Mouse (Mus musculus): Measurements from ENCODE around the gene Pcbp3. TPM values are rescaled to one million over a fixed set of nuclear protein-coding genes. Genes with fewer than 3 reads are reported as not detected.

The Pcbp3 gene
- polyA plus RNA-seq, 1 experiment from 2014 or later: 67.9 TPM

GRCm38 (mm10) chr10:76734979-76735378, 226.7 kb downstream of the Pcbp3 start:
- peak; percentile 73 for ATAC-seq (ENCODE audit: low FRiP score, low read depth)
- Histone ChIP-seq H3K27me3 (no peaks in the 10 kb centered on the region), H3K9me3 (no peaks in the 10 kb centered on the region), H3K4me3 (no peak overlapping the region), H3K27ac (replicated peaks) (no peak overlapping the region), H3K9ac (replicated peaks) (no peak overlapping the region), H3K4me1 (peaks cover 11% of the 10 kb centered on the region; the same call in 1 of the 2 replicates), H3K36me3 (no peaks in the 10 kb centered on the region), H3K4me2 (replicated peaks) (no peak overlapping the region)
- 3% methylated on average over 4 of the region's 4 CpGs for WGBS

DNA sequence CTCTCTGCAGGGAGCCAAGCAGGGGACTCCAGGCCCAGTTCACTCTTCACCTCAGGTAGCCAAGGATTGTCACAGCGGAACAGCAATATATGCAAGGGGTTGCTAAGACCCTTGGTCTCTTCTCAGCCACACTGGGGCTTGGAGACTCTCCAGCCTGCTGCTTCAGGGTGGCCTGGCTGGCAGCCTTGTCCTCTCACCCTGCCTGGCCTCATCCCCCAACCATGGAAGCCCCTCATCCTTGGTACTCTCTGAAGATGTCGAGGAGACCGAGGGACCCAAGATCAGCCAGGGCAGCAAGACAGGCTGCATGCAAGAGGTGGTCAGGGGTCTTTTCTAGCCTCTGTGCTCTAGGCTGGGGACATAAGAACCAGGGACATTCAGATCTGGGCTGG, 228.0 kb downstream of the Pcbp3 start:
- H3K9ac ChIP-seq (replicated peaks): no peak overlapping the region
- H3K27me3 ChIP-seq: no peaks in the 10 kb centered on the region
- peaks cover 11% of the 10 kb centered on the region; the same call in 1 of the 2 replicates for H3K4me1 ChIP-seq
- H3K9me3 ChIP-seq: no peaks in the 10 kb centered on the region
- H3K36me3 ChIP-seq: no peaks in the 10 kb centered on the region
- H3K4me3 ChIP-seq: no peak overlapping the region
- WGBS: 33% methylated on average over 3 of the region's 3 CpGs
- H3K4me2 ChIP-seq (replicated peaks): peak overlapping the region; percentile 23
- H3K27ac ChIP-seq (replicated peaks): no peak overlapping the region
- ATAC-seq (ENCODE audit: low FRiP score, low read depth): no peak

- ATAC-seq (ENCODE audit: low FRiP score, low read depth): no peak
- no peaks in the 10 kb centered on the region for H3K27me3 ChIP-seq
- H3K9ac ChIP-seq (replicated peaks): no peak overlapping the region
- H3K4me3 ChIP-seq: no peak overlapping the region
- H3K4me1 ChIP-seq: peaks cover 11% of the 10 kb centered on the region; the same call in 1 of the 2 replicates
- no peaks in the 10 kb centered on the region for H3K9me3 ChIP-seq
- no peaks in the 10 kb centered on the region for H3K36me3 ChIP-seq
- peak overlapping the region; percentile 23 for H3K4me2 ChIP-seq (replicated peaks)
- no peak overlapping the region for H3K27ac ChIP-seq (replicated peaks)
- WGBS: 17% methylated on average over 17 of the region's 17 CpGs
Observed at GRCm38 (mm10) chr10:76732881-76733676, 228.6 kb downstream of the Pcbp3 start.

DNA sequence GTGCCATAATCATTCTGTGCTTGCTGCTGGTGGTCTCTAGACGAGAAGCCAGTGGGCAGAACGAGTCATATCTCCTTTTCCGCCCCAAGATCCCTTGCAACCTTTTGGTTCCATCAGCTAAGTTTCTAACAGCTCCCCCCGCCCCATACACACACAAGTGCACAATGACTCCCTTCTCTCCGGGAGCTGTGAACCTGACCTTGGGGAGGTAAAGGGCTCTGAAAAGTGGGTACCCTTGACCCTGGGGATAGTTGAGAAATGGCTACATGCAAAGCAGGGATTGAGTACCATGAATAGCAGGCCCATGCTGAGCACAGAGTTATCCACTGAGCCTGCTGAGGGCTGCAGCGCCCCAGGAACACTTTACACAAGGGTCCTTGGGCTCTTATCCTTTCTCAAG, 229.3 kb downstream of the Pcbp3 start:
- WGBS: 70% methylated on average over 6 of the region's 6 CpGs

GRCm38 (mm10) chr10:76731621-76732239, 230.0 kb downstream of the Pcbp3 start:
- Histone ChIP-seq H3K9ac (replicated peaks) (no peak overlapping the region), H3K4me2 (replicated peaks) (no peak overlapping the region), H3K4me3 (no peak overlapping the region), H3K27ac (replicated peaks) (no peak overlapping the region), H3K27me3 (no peaks in the 10 kb centered on the region), H3K9me3 (no peaks in the 10 kb centered on the region), H3K36me3 (no peaks in the 10 kb centered on the region), H3K4me1 (peaks cover 11% of the 10 kb centered on the region; the same call in 1 of the 2 replicates)
- WGBS: 66% methylated on average over 20 of the region's 20 CpGs
- no peak for ATAC-seq (ENCODE audit: low FRiP score, low read depth)

More for the DNA sequence above, 229.3 kb downstream of the Pcbp3 start:
- no peak for ATAC-seq (ENCODE audit: low FRiP score, low read depth)
- Histone ChIP-seq H3K36me3 (no peaks in the 10 kb centered on the region), H3K4me3 (no peak overlapping the region), H3K4me2 (replicated peaks) (no peak overlapping the region), H3K4me1 (peaks cover 11% of the 10 kb centered on the region; the same call in 1 of the 2 replicates), H3K9ac (replicated peaks) (no peak overlapping the region), H3K9me3 (no peaks in the 10 kb centered on the region), H3K27ac (replicated peaks) (no peak overlapping the region), H3K27me3 (no peaks in the 10 kb centered on the region)

GRCm38 (mm10) chr10:76729631-76730620, 231.8 kb downstream of the Pcbp3 start:
- Histone ChIP-seq H3K4me3 (no peak overlapping the region), H3K27ac (replicated peaks) (no peak overlapping the region), H3K4me2 (replicated peaks) (no peak overlapping the region), H3K9me3 (no peaks in the 10 kb centered on the region), H3K36me3 (no peaks in the 10 kb centered on the region), H3K9ac (replicated peaks) (no peak overlapping the region), H3K4me1 (peaks cover 11% of the 10 kb centered on the region; the same call in 1 of the 2 replicates), H3K27me3 (no peaks in the 10 kb centered on the region)
- no peak for ATAC-seq (ENCODE audit: low FRiP score, low read depth)
- 82% methylated on average over 19 of the region's 19 CpGs for WGBS

DNA sequence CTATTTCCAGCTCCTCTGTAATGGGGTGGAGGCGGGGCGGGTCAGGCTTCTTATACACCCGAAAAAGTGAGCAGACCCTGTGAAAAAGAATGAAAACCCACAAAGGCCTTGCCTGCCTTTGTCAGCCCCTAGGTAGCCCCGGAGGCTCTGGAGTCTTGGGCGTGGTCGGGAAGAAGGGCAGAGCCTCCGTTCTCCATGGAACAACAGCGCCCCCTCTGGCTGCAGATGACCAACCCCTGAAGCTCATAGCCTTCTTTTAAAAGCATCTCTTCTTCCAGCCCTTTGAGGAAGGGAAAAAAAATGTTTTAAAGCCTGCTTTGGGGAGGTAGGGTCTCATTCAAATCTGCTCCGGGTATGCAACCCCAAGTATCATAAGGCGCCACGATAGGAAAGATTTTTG, 233.3 kb downstream of the Pcbp3 start:
- Histone ChIP-seq H3K27me3 (no peaks in the 10 kb centered on the region), H3K9ac (replicated peaks) (no peak overlapping the region), H3K9me3 (no peaks in the 10 kb centered on the region), H3K27ac (replicated peaks) (no peak overlapping the region), H3K4me1 (peaks cover 8% of the 10 kb centered on the region; the same call in 1 of the 2 replicates), H3K4me3 (no peak overlapping the region), H3K4me2 (replicated peaks) (0 out of 2 replicates have a peak overlapping the region, but pooled peaks have one; percentile 6), H3K36me3 (no peaks in the 10 kb centered on the region)
- ATAC-seq (ENCODE audit: low FRiP score, low read depth): no peak
- 14% methylated on average over 11 of the region's 11 CpGs for WGBS

- H3K36me3 ChIP-seq: no peaks in the 10 kb centered on the region
- H3K27me3 ChIP-seq: no peaks in the 10 kb centered on the region
- H3K4me1 ChIP-seq: no peaks in the 10 kb centered on the region
- 87% methylated on average over 7 of the region's 7 CpGs for WGBS
- no peak for ATAC-seq (ENCODE audit: low FRiP score, low read depth)
- H3K9ac ChIP-seq (replicated peaks): no peak overlapping the region
- no peak overlapping the region for H3K4me2 ChIP-seq (replicated peaks)
- H3K27ac ChIP-seq (replicated peaks): no peak overlapping the region
- no peaks in the 10 kb centered on the region for H3K9me3 ChIP-seq
- H3K4me3 ChIP-seq: no peak overlapping the region
Observed at GRCm38 (mm10) chr10:76727301-76727700, 234.4 kb downstream of the Pcbp3 start.

DNA sequence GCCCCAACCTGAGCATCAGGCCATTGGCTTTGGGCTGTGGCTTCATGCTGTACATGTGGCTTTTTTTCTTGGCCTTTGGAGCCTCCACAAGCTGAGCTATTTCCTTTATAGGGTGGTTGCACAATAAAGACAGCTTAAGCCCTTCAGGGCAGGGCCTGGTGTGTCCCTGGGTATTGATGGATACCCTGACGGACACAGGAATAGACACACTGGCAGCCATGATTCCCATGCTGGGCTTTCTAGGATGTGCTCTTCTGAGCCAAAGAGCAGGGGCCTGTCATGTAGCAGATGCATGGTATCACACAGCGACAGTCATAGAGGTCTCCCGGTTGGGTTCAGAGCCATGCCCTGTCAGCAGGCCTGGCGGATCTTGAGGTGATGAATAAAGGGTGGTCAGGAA, 234.8 kb downstream of the Pcbp3 start:
- ATAC-seq (ENCODE audit: low FRiP score, low read depth): no peak
- H3K4me3 ChIP-seq: no peak overlapping the region
- H3K4me2 ChIP-seq (replicated peaks): no peak overlapping the region
- H3K36me3 ChIP-seq: no peaks in the 10 kb centered on the region
- WGBS: 93% methylated on average over 4 of the region's 4 CpGs
- H3K27ac ChIP-seq (replicated peaks): no peak overlapping the region
- H3K9me3 ChIP-seq: no peaks in the 10 kb centered on the region
- H3K4me1 ChIP-seq: no peaks in the 10 kb centered on the region
- no peaks in the 10 kb centered on the region for H3K27me3 ChIP-seq
- H3K9ac ChIP-seq (replicated peaks): no peak overlapping the region

DNA sequence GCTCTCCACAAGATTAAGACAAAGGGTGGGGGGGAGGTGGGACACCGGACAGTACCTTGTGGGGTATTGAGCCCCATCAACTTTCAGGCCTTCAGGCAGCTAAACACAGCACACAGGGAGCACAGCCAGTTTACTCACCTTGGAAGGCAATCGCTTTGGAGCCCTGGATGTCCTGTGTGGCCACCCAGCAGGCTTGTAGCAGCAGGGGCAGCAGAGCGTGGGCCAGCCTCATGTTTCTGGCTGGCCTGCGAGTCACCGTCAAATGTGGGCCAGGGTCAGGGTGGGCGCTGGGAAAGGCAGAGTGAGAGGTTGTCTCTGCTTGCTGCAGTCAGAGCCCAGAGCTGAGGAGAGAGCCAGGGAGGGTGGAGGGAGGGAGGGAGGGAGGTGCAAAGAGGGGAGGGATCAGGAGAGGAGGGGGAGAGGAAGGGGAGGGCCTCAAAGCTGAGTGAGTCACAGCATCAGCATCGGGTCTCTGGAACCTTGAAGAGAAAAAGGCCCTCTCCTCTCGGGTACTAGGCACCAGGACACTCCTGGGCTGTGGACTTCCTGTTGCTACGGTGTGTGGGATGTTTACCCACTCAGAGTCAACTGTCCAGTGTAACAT, 235.9 kb downstream of the Pcbp3 start, which contains the start of gene Col6a1:
Gene Col6a1, minus strand, starts transcription at position 487 of the 604 bp plus-strand sequence.
- WGBS: 37% methylated on average over 9 of the region's 9 CpGs
- ATAC-seq (ENCODE audit: low FRiP score, low read depth): no peak
- Histone ChIP-seq H3K27ac (replicated peaks) (no peak within 1 kb of the TSS), H3K4me2 (replicated peaks) (no peak within 1 kb of the TSS), H3K27me3 (no peaks in the 10 kb centered on the region), H3K4me3 (no peak within 1 kb of the TSS), H3K9ac (replicated peaks) (no peak within 1 kb of the TSS), H3K4me1 (no peaks in the 10 kb centered on the region), H3K36me3 (no peaks in the 10 kb centered on the region), H3K9me3 (no peaks in the 10 kb centered on the region)

GRCm38 (mm10) chr10:76725097-76725496, 236.6 kb downstream of the Pcbp3 start:
- H3K4me1 ChIP-seq: no peaks in the 10 kb centered on the region
- H3K27ac ChIP-seq (replicated peaks): no peak overlapping the region
- 84% methylated on average over 2 of the region's 2 CpGs for WGBS
- ATAC-seq (ENCODE audit: low FRiP score, low read depth): no peak
- no peaks in the 10 kb centered on the region for H3K9me3 ChIP-seq
- H3K36me3 ChIP-seq: no peaks in the 10 kb centered on the region
- H3K4me2 ChIP-seq (replicated peaks): no peak overlapping the region
- H3K4me3 ChIP-seq: no peak overlapping the region
- H3K9ac ChIP-seq (replicated peaks): no peak overlapping the region
- no peaks in the 10 kb centered on the region for H3K27me3 ChIP-seq

All from midbrain, embryonic 12.5 days (tissue).